Mouse (Mus musculus): ENCODE results near the gene Rnf145.

GRCm38 (mm10) chr11:44560396-44560795 lies 41.6 kb downstream of the Rnf145 start:
- TF ChIP-seq CTCF (IDR thresholded peaks at IDR 0.05; ENCODE audit: borderline replicate concordance, insufficient read depth, low read depth, low read length) (no peak), POLR2A (IDR thresholded peaks at IDR 0.05; ENCODE audit: borderline replicate concordance, insufficient read depth, low read length) (no peak)

Measured in cerebellum, adult 2 months (tissue).